Mouse (Mus musculus) liver, embryonic 13.5 days (tissue): ENCODE data around the gene Cytip. TPM values are rescaled to one million over a fixed set of nuclear protein-coding genes. Genes with fewer than 3 reads are reported as not detected.
"Not testable (repeated sequence)": the region's sequence is repeated elsewhere in the genome, so short reads cannot be mapped to it uniquely, and the experiment has no call there.

Experiments
- ATAC-seq: fragments of 200-750 bp; cut with Nextera tagmentation; 2 replicates; pipeline ENCODE4 v1.8.0; 2017; ENCODE audit warnings: low read depth, mild to moderate bottlenecking, moderate number of reproducible peaks, moderate library complexity
- DNase-seq: peaks from one replicate; pipeline ENCODE4 v3.0.0; 2022
- H3K27ac ChIP-seq: fragments of 300-500 bp; sonication (generic); 2 replicates; pipeline ENCODE4 v1.5.1; 2015; ENCODE audit warnings: moderate library complexity, mild to moderate bottlenecking, inconsistent platforms
- H3K27me3 ChIP-seq: fragments of 300-500 bp; sonication (generic); 2 replicates; pipeline ENCODE4 v1.6.1; 2015; ENCODE audit warnings: mild to moderate bottlenecking, inconsistent platforms
- H3K36me3 ChIP-seq: fragments of 300-500 bp; sonication (generic); 2 replicates; pipeline ENCODE4 v1.6.1; 2015; ENCODE audit warnings: mild to moderate bottlenecking, inconsistent platforms
- H3K4me1 ChIP-seq: fragments of 300-500 bp; sonication (generic); replicated peaks from 2 replicates; pipeline ENCODE4 v1.6.1; 2015; ENCODE audit warnings: inconsistent platforms
- H3K4me2 ChIP-seq: fragments of 300-500 bp; sonication (generic); 2 replicates; pipeline ENCODE4 v1.6.1; 2015; ENCODE audit warnings: inconsistent platforms, mild to moderate bottlenecking, moderate library complexity
- H3K4me3 ChIP-seq: fragments of 300-500 bp; sonication (generic); replicated peaks from 2 replicates; pipeline ENCODE4 v1.5.1; 2015; ENCODE audit warnings: mild to moderate bottlenecking, inconsistent platforms
- H3K9ac ChIP-seq: fragments of 300-500 bp; sonication (generic); 2 replicates; pipeline ENCODE4 v1.6.1; 2015; ENCODE audit warnings: mild to moderate bottlenecking, inconsistent platforms
- H3K9me3 ChIP-seq: fragments of 300-500 bp; sonication (generic); replicated peaks from 2 replicates; pipeline ENCODE4 v1.6.1; 2016; ENCODE audit warnings: inconsistent platforms
- WGBS: fragments of 180-500 bp; shearing (Covaris S2); methylation state at CpG from one replicate; pipeline ENCODE4 v1.1.7; 2015; ENCODE audit not compliant: insufficient replicate concordance; 5-methylcytosine and 5-hydroxymethylcytosine counted together
- polyA plus RNA-seq: library from polyadenylated mRNA; unstranded; fragments of >200 nt; fragmentation: Nextera tagmentation; extraction: Ambion mirVana; gene quantifications from 2 replicates; pipeline ENCODE4 v1.2.1, GENCODE M21; 2015

Cytip gene
- polyA plus RNA-seq, 1 experiment from 2014 or later, result 1.6 TPM

DNA sequence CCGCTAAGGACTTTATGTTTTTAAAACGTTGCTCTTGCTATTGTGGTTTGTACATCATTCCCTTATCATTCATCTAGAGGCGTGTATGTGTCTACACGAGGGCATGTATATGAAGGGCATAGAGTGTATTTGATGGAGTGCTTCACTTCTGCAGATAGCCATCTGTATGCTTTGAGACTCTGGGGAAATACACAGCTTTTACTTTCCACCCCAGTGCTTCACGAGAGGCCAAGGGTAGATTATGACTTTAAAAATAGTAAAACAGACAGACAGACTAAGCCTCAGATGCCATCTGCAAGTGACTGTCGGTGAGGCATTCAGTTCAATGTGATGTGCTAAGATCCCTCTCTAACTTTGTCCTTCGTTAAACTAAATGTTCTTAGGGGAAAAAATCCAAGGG is 41.6 kb downstream of the Cytip start:
- DNase-seq (no peak), ATAC-seq (no peak)
- no peaks in the 10 kb centered on the region for H3K27me3 ChIP-seq
- no peak overlapping the region for H3K4me2 ChIP-seq
- 39% methylated on average over 7 of the region's 7 CpGs for WGBS
- peaks cover 16% of the 10 kb centered on the region for H3K4me1 ChIP-seq
- H3K9ac ChIP-seq, result no peak overlapping the region
- no peaks in the 10 kb centered on the region for H3K36me3 ChIP-seq
- no peak overlapping the region for H3K27ac ChIP-seq
- no peak overlapping the region for H3K4me3 ChIP-seq
- H3K9me3 ChIP-seq, result no peaks in the 10 kb centered on the region

DNA sequence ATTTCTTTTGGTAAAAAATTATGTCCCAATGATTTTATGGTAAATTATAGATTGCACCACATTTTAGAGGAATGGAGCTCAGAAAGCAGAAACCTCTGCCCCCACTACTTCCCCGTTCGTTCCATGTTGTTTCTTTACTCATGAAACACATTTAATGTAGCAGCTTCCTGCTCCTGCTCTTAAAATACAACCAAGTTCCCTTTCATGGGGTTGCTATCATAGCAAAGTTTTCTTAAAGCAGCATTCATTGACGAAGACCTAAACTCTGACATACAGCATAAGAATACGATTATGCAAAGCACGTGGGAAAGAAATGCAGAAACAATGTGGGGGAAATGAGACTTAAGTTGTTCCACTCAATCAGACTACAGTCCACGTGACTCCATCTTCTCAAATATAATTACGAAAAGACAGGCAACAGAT is 45.3 kb downstream of the Cytip start:
- 61% methylated on average over 7 of the region's 7 CpGs for WGBS
- Histone ChIP-seq H3K9ac (no peak overlapping the region), H3K27me3 (no peaks in the 10 kb centered on the region), H3K36me3 (no peaks in the 10 kb centered on the region), H3K27ac (no peak overlapping the region), H3K4me3 (no peak overlapping the region), H3K4me1 (peaks cover 2% of the 10 kb centered on the region; the same call in 1 of the 2 replicates), H3K4me2 (no peak overlapping the region), H3K9me3 (no peaks in the 10 kb centered on the region)
- DNase-seq, result no peak
- ATAC-seq, result no peak

GRCm38 (mm10) chr2:58146572-58146971 is 48.8 kb downstream of the Cytip start:
- ATAC-seq (no peak), DNase-seq (no peak)
- WGBS, result 77% methylated on average over 5 of the region's 5 CpGs
- no peak overlapping the region for H3K4me2 ChIP-seq
- H3K36me3 ChIP-seq, result no peaks in the 10 kb centered on the region
- H3K27ac ChIP-seq, result no peak overlapping the region
- no peaks in the 10 kb centered on the region for H3K9me3 ChIP-seq
- no peak overlapping the region for H3K9ac ChIP-seq
- no peaks in the 10 kb centered on the region for H3K4me1 ChIP-seq
- H3K27me3 ChIP-seq, result no peaks in the 10 kb centered on the region
- H3K4me3 ChIP-seq, result no peak overlapping the region

DNA sequence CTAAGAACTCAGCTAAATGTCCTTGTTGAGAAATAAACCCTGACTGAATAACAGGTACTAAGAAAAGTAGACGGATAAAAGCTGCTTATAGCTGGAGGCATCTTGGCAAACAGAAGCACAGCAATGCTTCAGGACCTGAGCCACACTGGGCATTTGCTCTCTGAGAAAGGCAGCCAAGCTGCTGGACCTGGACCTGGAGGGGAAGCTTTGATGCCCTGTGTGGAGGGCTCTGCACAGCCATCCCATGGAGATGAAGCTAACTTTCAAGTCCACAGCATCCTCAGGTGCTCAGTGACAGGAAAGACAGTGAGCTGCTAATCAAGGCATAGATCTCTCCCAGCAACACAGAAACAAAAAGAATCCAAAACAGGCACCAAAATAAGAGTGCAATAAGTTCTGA is 54.8 kb downstream of the Cytip start:
- ATAC-seq, result no peak
- WGBS, result 65% methylated on average over 1 of the region's 1 CpGs
- H3K9ac ChIP-seq, result no peak overlapping the region

GRCm38 (mm10) chr2:58138611-58139010 is 56.7 kb downstream of the Cytip start:
- Histone ChIP-seq H3K9me3 (no peaks in the 10 kb centered on the region), H3K4me3 (no peak overlapping the region), H3K27ac (no peak overlapping the region), H3K36me3 (no peaks in the 10 kb centered on the region), H3K4me1 (peaks cover 9% of the 10 kb centered on the region), H3K9ac (no peak overlapping the region), H3K4me2 (no peak overlapping the region), H3K27me3 (no peaks in the 10 kb centered on the region)
- ATAC-seq (no peak), DNase-seq (no peak)
- 76% methylated on average over 5 of the region's 5 CpGs for WGBS

More for the DNA sequence above, 54.8 kb downstream of the Cytip start:
- no peaks in the 10 kb centered on the region for H3K9me3 ChIP-seq
- DNase-seq, result no peak
- H3K27ac ChIP-seq, result no peak overlapping the region
- no peak overlapping the region for H3K4me2 ChIP-seq
- no peak overlapping the region for H3K4me3 ChIP-seq
- H3K36me3 ChIP-seq, result no peaks in the 10 kb centered on the region
- H3K27me3 ChIP-seq, result no peaks in the 10 kb centered on the region
- H3K4me1 ChIP-seq, result peaks cover 9% of the 10 kb centered on the region

GRCm38 (mm10) chr2:58137676-58138075 is 57.7 kb downstream of the Cytip start:
- no peak for DNase-seq
- peak; percentile 54 for ATAC-seq
- 21% methylated on average over 7 of the region's 7 CpGs for WGBS

GRCm38 (mm10) chr2:58136526-58136925 is 58.8 kb downstream of the Cytip start:
- Histone ChIP-seq H3K27me3 (no peaks in the 10 kb centered on the region), H3K4me2 (no peak overlapping the region), H3K36me3 (no peaks in the 10 kb centered on the region), H3K9me3 (no peaks in the 10 kb centered on the region), H3K4me3 (no peak overlapping the region), H3K9ac (no peak overlapping the region), H3K4me1 (peaks cover 9% of the 10 kb centered on the region), H3K27ac (no peak overlapping the region)
- DNase-seq (no peak), ATAC-seq (no peak)
- 21% methylated on average over 4 of the region's 4 CpGs for WGBS

More at GRCm38 (mm10) chr2:58137676-58138075, 57.7 kb downstream of the Cytip start:
- Histone ChIP-seq H3K36me3 (no peaks in the 10 kb centered on the region), H3K4me3 (no peak overlapping the region), H3K27me3 (no peaks in the 10 kb centered on the region), H3K9me3 (no peaks in the 10 kb centered on the region), H3K9ac (no peak overlapping the region), H3K27ac (no peak overlapping the region), H3K4me2 (no peak overlapping the region; the same call in 1 of the 2 replicates), H3K4me1 (peaks cover 9% of the 10 kb centered on the region)

- 38% methylated on average over 2 of the region's 2 CpGs for WGBS
- no peak for ATAC-seq
- DNase-seq, result no peak
- Histone ChIP-seq H3K27ac (no peak overlapping the region), H3K4me2 (no peak overlapping the region), H3K27me3 (no peaks in the 10 kb centered on the region), H3K4me1 (peaks cover 9% of the 10 kb centered on the region), H3K4me3 (no peak overlapping the region), H3K9me3 (no peaks in the 10 kb centered on the region), H3K36me3 (no peaks in the 10 kb centered on the region), H3K9ac (no peak overlapping the region)
Measured at GRCm38 (mm10) chr2:58135061-58135463, 60.3 kb downstream of the Cytip start.

DNA sequence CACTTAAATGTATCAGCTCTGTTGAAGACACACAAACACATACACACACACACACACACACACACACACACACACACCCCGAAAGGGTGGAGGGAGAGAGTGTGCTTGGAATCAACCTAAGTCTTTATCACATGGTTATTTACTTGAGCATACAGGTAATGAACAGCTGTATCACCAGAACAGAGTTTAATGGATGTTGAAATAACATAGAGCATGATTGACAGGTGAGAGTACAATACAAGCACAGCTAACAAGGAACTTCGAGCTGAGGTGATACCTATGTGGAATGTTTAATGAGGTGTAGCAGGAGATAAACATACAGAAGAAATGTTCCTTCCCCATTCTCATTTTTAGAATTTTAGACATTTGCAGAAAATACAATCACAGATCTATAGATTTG is 62.7 kb downstream of the Cytip start:
- no peak overlapping the region for H3K4me2 ChIP-seq
- peaks cover 6% of the 10 kb centered on the region for H3K4me1 ChIP-seq
- H3K4me3 ChIP-seq, result no peak overlapping the region
- no peaks in the 10 kb centered on the region for H3K9me3 ChIP-seq
- DNase-seq (no peak), ATAC-seq (no peak)
- no peak overlapping the region for H3K27ac ChIP-seq
- no peaks in the 10 kb centered on the region for H3K27me3 ChIP-seq
- 51% methylated on average over 2 of the region's 2 CpGs for WGBS
- H3K9ac ChIP-seq, result no peak overlapping the region
- H3K36me3 ChIP-seq, result no peaks in the 10 kb centered on the region

DNA sequence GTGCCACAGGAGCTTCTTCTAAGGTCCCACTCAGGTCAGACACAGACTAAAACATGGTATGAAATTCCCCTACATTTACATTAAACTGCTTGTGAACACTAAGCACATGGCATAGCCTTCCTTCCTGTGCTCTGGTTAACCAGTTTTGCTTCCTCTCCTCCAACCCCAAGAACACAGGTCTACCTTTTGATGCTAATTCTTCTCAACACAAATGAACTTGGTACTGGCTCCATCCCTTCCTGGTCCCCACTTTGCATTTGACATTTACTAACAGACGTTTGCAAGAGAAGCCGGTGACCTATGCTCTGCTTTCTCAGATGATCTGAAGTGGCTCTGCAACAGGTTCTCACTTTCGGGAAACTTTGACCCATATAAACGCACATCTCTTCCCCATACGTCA is 65.4 kb downstream of the Cytip start:
- H3K9ac ChIP-seq, result no peak overlapping the region
- no peak overlapping the region for H3K27ac ChIP-seq
- no peak overlapping the region for H3K4me2 ChIP-seq
- H3K4me3 ChIP-seq, result no peak overlapping the region
- WGBS, result 63% methylated on average over 5 of the region's 5 CpGs
- no peaks in the 10 kb centered on the region for H3K9me3 ChIP-seq
- H3K36me3 ChIP-seq, result no peaks in the 10 kb centered on the region
- no peaks in the 10 kb centered on the region for H3K4me1 ChIP-seq
- DNase-seq (no peak), ATAC-seq (no peak)
- no peaks in the 10 kb centered on the region for H3K27me3 ChIP-seq

DNA sequence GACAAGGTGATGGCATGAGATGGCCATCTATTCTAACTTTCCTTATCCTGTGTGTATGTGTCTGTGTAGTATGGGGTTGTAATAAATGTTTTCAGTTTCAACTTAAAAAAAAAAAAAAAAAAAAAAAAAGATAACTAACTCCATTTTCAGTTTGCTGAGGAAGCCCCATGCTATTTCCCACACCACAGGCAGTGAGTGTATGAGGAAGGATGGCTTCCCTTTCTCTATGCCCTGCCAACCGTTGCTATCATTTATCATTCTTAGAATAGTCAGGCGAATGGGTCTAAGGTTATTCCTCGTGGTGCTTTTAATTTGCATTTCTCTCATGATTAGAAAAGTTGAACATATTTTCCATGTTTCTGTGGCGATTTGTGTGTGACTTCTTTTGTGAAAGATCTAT is 84.2 kb downstream of the Cytip start:
- H3K27me3 ChIP-seq, result no peaks in the 10 kb centered on the region

GRCm38 (mm10) chr2:58107887-58108286 is 87.4 kb downstream of the Cytip start:
- not testable (repeated sequence) for H3K27ac ChIP-seq, H3K4me2 ChIP-seq, H3K9ac ChIP-seq, DNase-seq, ATAC-seq, H3K4me3 ChIP-seq, H3K9me3 ChIP-seq, H3K36me3 ChIP-seq, H3K4me1 ChIP-seq, H3K27me3 ChIP-seq
- WGBS, result 77% methylated on average over 16 of the region's 16 CpGs

More for the DNA sequence above, 84.2 kb downstream of the Cytip start:
- ATAC-seq (no peak), DNase-seq (no peak)
- H3K9ac ChIP-seq, result no peak overlapping the region
- no peak overlapping the region for H3K27ac ChIP-seq
- no peaks in the 10 kb centered on the region for H3K9me3 ChIP-seq
- H3K36me3 ChIP-seq, result no peaks in the 10 kb centered on the region
- no peak overlapping the region for H3K4me2 ChIP-seq
- no peaks in the 10 kb centered on the region for H3K4me1 ChIP-seq
- H3K4me3 ChIP-seq, result no peak overlapping the region
- WGBS, result 38% methylated on average over 4 of the region's 4 CpGs
